Mouse (Mus musculus) large intestine, adult 2 months (tissue): ENCODE data around the gene Lgals2. TPM values are rescaled to one million over a fixed set of nuclear protein-coding genes. Genes with fewer than 3 reads are reported as not detected.

Experiments
- polyA plus RNA-seq: library from polyadenylated mRNA; depleted of rRNA; stranded (reverse); fragments of >200 nt; gene quantifications from 2 replicates; pipeline ENCODE4 v1.2.3, GENCODE M21; 2012; rRNA removed

Lgals2 gene
- polyA plus RNA-seq, 1 experiment, result 4,393 TPM

Other genes starting within 250 kb of the Lgals2 start
- gene Elfn2, start 136.8 kb downstream of the Lgals2 start, polyA plus RNA-seq, result 0.18 and 0.24 TPM in 2 replicates
- 8.6 and 8.8 TPM in 2 replicates for gene Mfng, start 82.1 kb downstream of the Lgals2 start, polyA plus RNA-seq
- gene Card10, start 52.5 kb downstream of the Lgals2 start, polyA plus RNA-seq, result 19.4 and 24.2 TPM in 2 replicates
- 21.1 and 25.7 TPM in 2 replicates for gene Cdc42ep1, start 12.9 kb downstream of the Lgals2 start, polyA plus RNA-seq
- 62.7 and 72.9 TPM in 2 replicates for gene Gga1, start 21.7 kb upstream of the Lgals2 start, polyA plus RNA-seq
- 0.11 and 0.14 TPM in 2 replicates for gene Gm49510, start 44.1 kb upstream of the Lgals2 start, polyA plus RNA-seq
- gene Sh3bp1, start 44.2 kb upstream of the Lgals2 start, polyA plus RNA-seq, result 24.7 and 35.2 TPM in 2 replicates
- gene Pdxp, start 58.4 kb upstream of the Lgals2 start, polyA plus RNA-seq, result 3.6 and 4.0 TPM in 2 replicates
- 233 and 310 TPM in 2 replicates for gene Lgals1, start 71.2 kb upstream of the Lgals2 start, polyA plus RNA-seq
- 18.9 and 19.6 TPM in 2 replicates for gene Nol12, start 79.4 kb upstream of the Lgals2 start, polyA plus RNA-seq
- gene Triobp, start 92.2 kb upstream of the Lgals2 start, polyA plus RNA-seq, result 45.2 and 70.2 TPM in 2 replicates
- gene H1f0, start 172.9 kb upstream of the Lgals2 start, polyA plus RNA-seq, result 96.0 and 140 TPM in 2 replicates
- 0.33 and 1.0 TPM in 2 replicates for gene Galr3, start 186.4 kb upstream of the Lgals2 start, polyA plus RNA-seq
- 50.8 and 60.9 TPM in 2 replicates for gene Ankrd54, start 207.4 kb upstream of the Lgals2 start, polyA plus RNA-seq
- gene Eif3l, start 219.7 kb upstream of the Lgals2 start, polyA plus RNA-seq, result 135 and 171 TPM in 2 replicates